Comparison of ENCODE assay signal across 28 mouse cellular contexts in genomic region chr14:75906931-75907330, GRCm38 (mm10). TPM values are rescaled to one million over a fixed set of nuclear protein-coding genes. Genes with fewer than 3 reads are reported as not detected.
"Had no signal": no experiment of that assay in that cellular context is flagged by ENCODE, and none has a peak within 500 bp of the region (broad histone marks: within the 10 kb centered on the region; RNA-seq: fewer than 3 reads in every experiment).

No protein-coding gene starts in this region.

- H3K27ac ChIP-seq: heart, adult 2 months; heart, embryonic 13.5 days; heart, embryonic 15.5 days; hindbrain, embryonic 13.5 days; hindbrain, embryonic 15.5 days; hindbrain, postnatal 0 days; kidney, embryonic 15.5 days; kidney, postnatal 0 days; left cerebral cortex, adult 2 months; limb, embryonic 13.5 days; limb, embryonic 15.5 days; liver, embryonic 13.5 days had no signal

- H3K4me1 ChIP-seq: heart, embryonic 13.5 days; heart, embryonic 15.5 days; hindbrain, embryonic 15.5 days; kidney, embryonic 15.5 days had no signal

- ATAC-seq: hindbrain, postnatal 0 days; intestine, embryonic 16.5 days had no signal

- H3K9me3 ChIP-seq: heart, embryonic 13.5 days; heart, embryonic 15.5 days; hindbrain, embryonic 13.5 days; hindbrain, embryonic 15.5 days; kidney, embryonic 15.5 days; limb, embryonic 13.5 days; limb, embryonic 15.5 days; liver, embryonic 13.5 days had no signal

- H3K4me3 ChIP-seq: heart, adult 2 months; heart, embryonic 13.5 days; heart, embryonic 15.5 days; hindbrain, embryonic 13.5 days; hindbrain, embryonic 15.5 days; kidney, embryonic 15.5 days; left cerebral cortex, adult 2 months; limb, embryonic 13.5 days; limb, embryonic 15.5 days; liver, embryonic 13.5 days had no signal

- DNase-seq: gastrocnemius, postnatal 14 days; gastrocnemius, postnatal 36 days; heart, adult 2 months; heart, postnatal 14 days; heart, postnatal 36 days; kidney, adult 11 months; kidney, adult 2 months; kidney, adult 9 months; kidney, postnatal 14 days; kidney, postnatal 36 days; liver, embryonic 13.5 days had no signal

- H3K9ac ChIP-seq: heart, embryonic 13.5 days; heart, embryonic 15.5 days; hindbrain, embryonic 13.5 days; hindbrain, embryonic 15.5 days; kidney, embryonic 15.5 days; limb, embryonic 13.5 days; limb, embryonic 15.5 days; liver, embryonic 13.5 days had no signal

- H3K27me3 ChIP-seq: heart, embryonic 13.5 days; heart, embryonic 15.5 days; hindbrain, embryonic 13.5 days; hindbrain, embryonic 15.5 days; kidney, embryonic 15.5 days; limb, embryonic 13.5 days; limb, embryonic 15.5 days; liver, embryonic 13.5 days had no signal

- H3K4me2 ChIP-seq: heart, embryonic 11.5 days; heart, embryonic 13.5 days; heart, embryonic 15.5 days; hindbrain, embryonic 13.5 days; hindbrain, embryonic 15.5 days; kidney, embryonic 15.5 days; limb, embryonic 13.5 days; limb, embryonic 15.5 days; liver, embryonic 11.5 days; liver, embryonic 13.5 days had no signal

RNA-seq across cellular contexts. Expression of gene Kctd4, which starts 47.9 kb away (rescaled TPM):
- total RNA-seq: gastrocnemius, adult 18-20 months; gastrocnemius, adult 8-10 months; gastrocnemius, postnatal 14 days; gastrocnemius, postnatal 36 days; heart, adult 2 months; heart, postnatal 14 days; heart, postnatal 36 days; hematopoietic stem cell, adult 5-6 weeks had no signal
- polyA plus RNA-seq: heart, adult 2 months; kidney, adult 2 months; large intestine, adult 2 months had no signal
